Mouse (Mus musculus): ENCODE data around the gene Gprc5c. TPM values are rescaled to one million over a fixed set of nuclear protein-coding genes. Genes with fewer than 3 reads are reported as not detected.
A peak's percentile ranks its signal among the peaks of the same experiment; 100 is the strongest.

Gprc5c gene
- polyA plus RNA-seq (2012; rRNA removed), result 5.1 and 6.5 TPM in 2 replicates

GRCm38 (mm10) chr11:114850452-114851268, at the start of gene Gprc5c:
Gene Gprc5c (plus strand): TSS chr11:114851152.
- DNase-seq (ENCODE audit: low spot score), result no peak

GRCm38 (mm10) chr11:114801906-114802305, 49.0 kb upstream of the Gprc5c start:
- DNase-seq (ENCODE audit: low spot score), result no peak

GRCm38 (mm10) chr11:114802540-114803267, 48.2 kb upstream of the Gprc5c start:
- no peak for DNase-seq (ENCODE audit: low spot score)

DNA sequence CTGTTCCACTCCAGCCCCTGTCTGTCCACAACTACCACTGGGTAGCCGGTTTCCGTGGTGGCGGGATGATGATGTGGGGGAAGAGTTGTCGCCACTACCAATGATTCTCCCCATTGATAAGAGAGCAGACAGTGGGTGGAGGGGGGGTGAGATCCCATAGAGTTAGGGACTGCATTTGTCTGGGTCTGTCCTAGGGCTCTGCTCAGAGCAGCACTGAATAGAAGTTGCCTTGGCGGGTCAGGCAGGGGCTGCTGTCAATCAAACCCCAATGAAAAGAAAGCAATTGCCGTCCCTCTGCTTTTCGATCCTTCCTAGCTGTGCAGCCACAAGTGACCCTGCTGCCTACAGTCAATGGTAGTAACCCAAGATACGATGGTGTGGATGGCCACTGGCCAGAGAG, 47.0 kb upstream of the Gprc5c start:
- DNase-seq (ENCODE audit: low spot score), result no peak

GRCm38 (mm10) chr11:114807025-114807424, 43.9 kb upstream of the Gprc5c start:
- DNase-seq (ENCODE audit: low spot score), result no peak

DNA sequence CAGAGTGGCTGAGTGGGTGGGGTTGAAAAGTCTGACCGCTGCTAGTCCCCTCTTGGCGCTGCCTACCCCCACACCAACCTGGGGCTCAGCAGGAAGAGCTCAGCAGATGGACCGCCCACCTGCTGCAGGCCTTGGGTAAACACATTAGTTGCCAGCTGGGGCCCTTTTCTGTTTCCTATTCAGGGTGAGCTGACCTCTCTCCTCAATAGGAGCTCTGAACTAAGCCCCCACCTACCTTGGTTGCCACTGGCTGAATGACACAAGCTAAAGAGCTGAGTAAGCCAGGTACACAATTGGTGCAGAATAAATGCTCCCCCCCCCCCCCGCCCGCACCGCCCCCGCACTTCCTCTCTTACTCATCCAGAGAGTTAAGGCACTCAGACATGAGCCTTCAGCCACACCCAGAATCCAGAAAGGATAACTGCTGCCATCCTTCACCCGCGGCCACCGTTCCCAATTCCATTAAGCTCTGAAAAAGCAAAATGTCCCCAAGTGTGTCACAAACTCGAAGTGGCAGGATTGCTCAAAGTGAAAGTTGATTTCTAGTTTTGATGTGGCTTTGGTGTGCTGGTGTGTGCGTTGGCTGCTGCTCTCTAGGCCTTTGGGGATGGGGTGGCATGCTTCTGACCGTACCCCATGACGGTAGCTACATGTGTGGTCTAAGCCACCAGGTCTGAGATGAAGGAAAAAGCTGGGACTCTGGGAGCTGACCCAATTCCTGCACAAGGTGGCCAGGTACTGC, 43.1 kb upstream of the Gprc5c start:
- no peak for DNase-seq (ENCODE audit: low spot score)

GRCm38 (mm10) chr11:114809371-114809770, 41.6 kb upstream of the Gprc5c start:
- DNase-seq (ENCODE audit: low spot score), result no peak

GRCm38 (mm10) chr11:114810344-114810743, 40.6 kb upstream of the Gprc5c start:
- DNase-seq (ENCODE audit: low spot score), result no peak

DNA sequence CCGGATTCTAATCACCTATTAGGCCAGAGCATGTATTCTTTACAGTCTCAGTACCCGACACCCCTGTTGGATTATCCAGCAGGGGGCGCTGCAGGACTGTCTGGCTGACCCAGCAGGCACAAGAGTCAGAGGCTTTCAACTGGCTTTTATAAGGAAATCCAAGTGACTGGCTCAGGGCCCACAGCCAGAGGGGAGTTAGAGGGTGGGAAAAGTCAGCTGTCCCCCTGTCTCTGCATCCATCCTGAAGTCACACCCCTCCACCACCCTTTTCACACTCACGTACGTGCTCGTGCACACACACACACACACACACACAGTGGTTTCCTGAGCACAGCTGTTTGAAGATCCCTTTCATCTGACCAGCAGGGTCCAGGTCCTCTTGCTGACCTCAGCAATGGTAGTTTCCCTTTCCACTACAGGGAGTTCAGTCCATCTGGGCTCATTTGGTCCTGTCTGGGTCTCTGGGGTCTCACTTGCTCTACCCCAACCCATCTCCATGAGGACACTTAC, 38.2 kb upstream of the Gprc5c start:
- peak; percentile 89 for DNase-seq (ENCODE audit: low spot score)

DNA sequence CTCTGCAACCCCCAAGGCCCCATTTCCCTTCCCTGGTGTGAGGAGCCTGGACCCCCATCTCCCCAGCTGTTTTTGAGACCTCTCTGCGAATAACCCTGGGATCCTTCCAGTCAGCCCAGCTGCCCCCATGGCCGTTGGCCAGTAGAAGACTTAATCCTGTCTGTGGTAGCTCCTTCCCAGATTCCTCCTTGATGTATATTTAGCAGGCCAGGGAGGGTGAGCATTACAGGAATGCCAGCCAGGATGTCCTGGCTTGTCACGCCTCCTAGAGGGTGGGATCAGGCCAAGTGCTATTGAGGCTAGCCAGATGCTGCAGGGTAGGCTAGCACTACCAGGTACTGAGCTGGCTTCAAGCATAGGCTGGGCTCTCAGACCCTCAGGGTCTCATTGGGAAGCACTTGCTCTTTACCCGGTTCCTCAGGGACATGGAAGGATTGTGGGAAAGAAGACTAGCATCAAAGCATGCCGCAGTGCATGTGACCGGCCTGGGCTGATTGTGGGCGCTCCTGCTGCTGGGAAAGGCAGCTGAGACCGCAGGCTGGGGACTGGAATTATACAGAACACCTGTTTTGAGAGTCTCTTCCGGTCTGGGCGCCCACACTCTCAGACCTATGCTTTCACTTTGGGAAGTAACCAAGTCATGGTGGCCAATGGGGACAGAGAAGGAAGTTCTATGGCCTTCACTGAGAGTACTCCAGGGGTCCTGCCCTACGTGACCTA, 35.9 kb upstream of the Gprc5c start:
- no peak for DNase-seq (ENCODE audit: low spot score)

- no peak for DNase-seq (ENCODE audit: low spot score)
These were observed 34.0 kb upstream of the Gprc5c start for GRCm38 (mm10) chr11:114816934-114817333.

- no peak for DNase-seq (ENCODE audit: low spot score)
These were observed 32.8 kb upstream of the Gprc5c start for GRCm38 (mm10) chr11:114818185-114818584.

- no peak for DNase-seq (ENCODE audit: low spot score)
These were observed 31.8 kb upstream of the Gprc5c start for GRCm38 (mm10) chr11:114819110-114819509.

DNA sequence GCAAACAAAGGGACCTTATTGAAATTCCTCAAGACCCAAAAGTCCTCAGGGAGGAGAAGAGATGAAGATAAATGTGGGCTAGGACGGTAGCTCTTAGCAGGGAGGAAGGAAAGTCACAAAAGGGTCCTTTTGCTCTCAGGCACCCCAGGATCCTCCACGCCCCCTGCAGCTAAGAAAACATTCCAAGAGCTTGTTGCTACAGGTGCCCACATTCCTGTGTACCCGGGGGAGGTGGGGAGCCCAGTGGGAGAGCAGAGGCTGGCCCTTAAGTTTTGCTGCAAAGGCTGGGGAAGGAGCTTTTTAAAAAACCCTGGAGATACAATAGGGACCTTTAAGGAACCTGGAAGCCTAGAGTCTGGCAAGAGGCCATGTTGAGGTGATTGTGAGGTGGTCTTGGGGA, 30.5 kb upstream of the Gprc5c start:
- DNase-seq (ENCODE audit: low spot score), result no peak

DNA sequence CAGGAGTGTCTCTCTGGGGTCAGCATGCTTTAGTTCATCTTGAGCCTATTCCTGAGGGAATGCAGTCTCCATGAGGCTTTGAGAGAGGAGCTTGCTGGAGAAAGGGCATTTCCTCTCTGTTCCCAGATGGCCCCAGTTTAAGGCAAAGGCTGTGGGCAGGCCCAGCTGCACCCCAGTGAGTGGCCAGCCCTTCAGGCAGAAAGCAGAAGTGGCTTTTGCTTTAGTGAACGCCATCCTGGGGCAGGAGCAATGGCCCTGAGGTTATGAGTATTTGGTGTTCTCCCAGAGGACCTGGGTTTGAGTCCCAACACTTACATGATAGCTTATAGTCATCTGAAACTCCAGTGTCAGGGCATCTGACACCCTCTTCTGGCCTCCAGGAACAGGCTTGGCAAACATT, 29.6 kb upstream of the Gprc5c start:
- no peak for DNase-seq (ENCODE audit: low spot score)

DNA sequence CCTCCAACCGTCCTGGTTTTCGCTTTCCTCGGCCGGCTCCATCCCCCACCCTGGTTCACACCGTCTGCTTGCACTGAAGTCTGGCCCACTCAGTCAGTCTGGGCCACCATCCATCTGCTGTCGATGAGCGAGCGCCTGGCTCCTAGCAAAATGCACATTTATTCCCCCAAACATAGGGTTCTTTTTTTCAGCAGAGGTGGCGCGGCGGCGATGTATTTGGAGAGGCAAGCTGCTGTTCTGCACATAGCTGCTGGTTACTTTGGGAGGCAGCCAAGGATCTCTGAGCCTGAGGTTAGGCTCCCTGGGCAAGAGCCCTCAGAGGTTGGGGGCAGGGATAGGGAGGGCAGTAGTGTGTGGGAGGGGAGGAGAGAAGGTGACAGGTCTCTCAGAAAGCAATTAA, 28.2 kb upstream of the Gprc5c start:
- DNase-seq (ENCODE audit: low spot score), result no peak

DNA sequence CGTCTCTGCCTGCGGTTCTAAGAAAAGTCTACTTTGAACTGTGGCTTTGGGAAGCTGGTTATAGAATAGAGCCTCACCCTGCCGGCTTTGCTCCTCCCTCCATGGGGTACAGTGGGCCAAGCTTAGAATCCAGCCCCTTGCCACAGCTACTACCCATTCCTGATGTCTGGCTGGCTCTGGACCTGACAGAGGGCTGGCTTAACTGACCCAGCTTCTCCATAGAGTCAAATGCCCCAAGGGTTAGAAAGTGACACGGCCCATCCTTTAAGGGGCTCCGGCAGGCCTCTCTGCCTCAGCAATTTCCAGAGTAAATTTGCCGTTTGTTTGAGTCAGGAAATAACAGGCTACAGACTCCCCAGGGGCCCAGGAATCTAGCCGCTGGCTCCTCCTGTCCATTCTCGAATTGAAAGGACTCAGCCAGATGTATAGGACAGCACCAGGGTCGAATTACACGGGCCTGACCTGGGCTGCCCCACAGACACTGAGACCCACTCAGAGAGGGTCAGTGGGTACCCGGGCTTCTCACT, 27.7 kb upstream of the Gprc5c start:
- DNase-seq (ENCODE audit: low spot score), result no peak

DNA sequence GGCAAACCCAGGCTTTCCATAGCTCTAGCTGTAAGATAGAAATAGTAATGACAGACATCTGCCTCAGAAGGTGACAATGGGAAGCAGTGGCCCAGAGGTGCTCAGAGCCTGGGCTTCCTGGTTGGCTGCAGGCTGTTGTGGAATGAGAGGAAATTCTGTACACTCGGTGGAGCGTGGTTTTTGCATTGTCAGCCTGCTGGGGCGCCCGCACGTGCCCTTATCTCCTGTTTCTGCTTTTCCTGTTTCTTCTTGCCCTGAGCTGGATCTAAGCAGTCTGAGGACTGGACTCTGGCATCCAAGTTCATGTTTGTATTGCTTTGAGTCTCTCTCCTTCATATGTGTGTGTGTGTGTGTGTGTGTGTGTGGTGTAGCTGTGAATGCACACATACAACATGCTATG, 24.3 kb upstream of the Gprc5c start:
- no peak for DNase-seq (ENCODE audit: low spot score)

GRCm38 (mm10) chr11:114829499-114830432, 21.2 kb upstream of the Gprc5c start:
- DNase-seq (ENCODE audit: low spot score), result peak; percentile 51

DNA sequence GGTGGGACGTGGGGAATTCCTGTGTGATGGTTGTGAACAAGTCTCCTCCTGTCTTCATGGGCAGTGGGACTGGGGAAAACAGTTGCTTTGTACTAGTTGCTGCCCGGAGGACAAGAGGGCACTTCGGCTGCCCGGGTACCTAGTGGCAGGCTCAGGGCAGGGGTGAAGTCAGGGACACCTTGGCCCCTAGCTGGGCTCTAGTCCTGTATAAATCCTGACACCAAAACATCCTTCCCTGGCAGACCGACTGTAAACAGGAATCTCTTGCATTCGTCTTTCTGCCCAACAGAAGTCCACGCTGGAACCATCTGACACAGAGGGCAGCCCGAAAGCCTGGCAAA, 20.5 kb upstream of the Gprc5c start:
- DNase-seq (ENCODE audit: low spot score), result no peak

Measured in urinary bladder, adult 2 months (tissue).